Mouse (Mus musculus): ENCODE results near the gene Pitx3.

GRCm38 (mm10) chr19:46095291-46095690 lies 52.8 kb downstream of the Pitx3 start:
- TF ChIP-seq GATA1 (IDR thresholded peaks at IDR 0.05; ENCODE audit: low read length) (no peak), TAL1 (IDR thresholded peaks at IDR 0.05; ENCODE audit: low read length) (no peak)
